Mouse (Mus musculus): ENCODE results near the gene Chchd3.

DNA sequence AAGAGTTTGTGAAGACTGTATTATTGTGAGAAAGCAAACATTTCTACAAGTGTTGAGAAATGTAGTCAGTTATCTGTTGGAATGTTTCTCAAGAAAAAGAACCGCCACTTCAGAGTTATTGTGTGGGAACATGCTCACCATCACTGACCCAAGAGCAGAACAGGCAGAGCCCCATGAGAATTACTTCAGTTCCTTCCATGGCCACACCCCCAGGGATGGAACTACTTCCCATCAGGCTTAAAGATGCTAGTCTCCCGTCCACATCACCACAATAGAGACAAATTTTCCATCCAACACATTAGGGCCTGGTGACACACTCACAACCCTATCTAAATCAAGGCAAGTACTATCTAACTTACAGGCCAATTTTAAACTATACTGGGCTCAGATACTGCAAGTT is 28.4 kb downstream of the Chchd3 start:
- TF ChIP-seq CTCF (IDR thresholded peaks at IDR 0.05) = no peak
- TF ChIP-seq EP300 (IDR thresholded peaks at IDR 0.05) = no peak
